ENCODE assay signal across 28 mouse cellular contexts in genomic region chr8:118381641-118382040, GRCm38 (mm10).
"Had no signal": no experiment of that assay in that cellular context is flagged by ENCODE, and none has a peak within 500 bp of the region (broad histone marks: within the 10 kb centered on the region; RNA-seq: fewer than 3 reads in every experiment).

No protein-coding gene starts in this region.

- H3K9ac ChIP-seq: embryonic facial prominence, embryonic 12.5 days; embryonic facial prominence, embryonic 13.5 days; embryonic facial prominence, embryonic 15.5 days; forebrain, embryonic 12.5 days; forebrain, embryonic 13.5 days; forebrain, embryonic 15.5 days; forebrain, postnatal 0 days had no signal

- DNase-seq: cerebellum, adult 8-10 months; cerebellum, adult 9-10 months; cerebellum, adult 9-11 months; cerebellum, postnatal 10 days; cerebellum, postnatal 14 days; cerebellum, postnatal 25 days; cerebellum, postnatal 36 days; embryo, embryonic 11 days; forebrain, postnatal 0 days; gastrocnemius, adult 2 months; gastrocnemius, postnatal 10 days; gastrocnemius, postnatal 14 days; gastrocnemius, postnatal 25 days; gastrocnemius, postnatal 36 days; heart, adult 18-20 months; heart, adult 2 months had no signal

- H3K4me3 ChIP-seq: embryonic facial prominence, embryonic 10.5 days; embryonic facial prominence, embryonic 12.5 days; embryonic facial prominence, embryonic 13.5 days; embryonic facial prominence, embryonic 15.5 days; erythroblast, embryonic 14.5 days; forebrain, embryonic 10.5 days; forebrain, embryonic 12.5 days; forebrain, embryonic 13.5 days; forebrain, embryonic 15.5 days; gastrocnemius, adult 2 months; heart, adult 2 months; heart, embryonic 10.5 days had no signal

- H3K36me3 ChIP-seq: embryonic facial prominence, embryonic 10.5 days; embryonic facial prominence, embryonic 12.5 days; embryonic facial prominence, embryonic 13.5 days; embryonic facial prominence, embryonic 15.5 days; forebrain, embryonic 10.5 days; forebrain, embryonic 12.5 days; forebrain, embryonic 15.5 days; heart, embryonic 10.5 days had no signal

- H3K27me3 ChIP-seq: embryonic facial prominence, embryonic 12.5 days; embryonic facial prominence, embryonic 13.5 days; embryonic facial prominence, embryonic 15.5 days; forebrain, embryonic 12.5 days; forebrain, embryonic 13.5 days; forebrain, embryonic 15.5 days had no signal

- H3K27ac ChIP-seq: embryonic facial prominence, embryonic 10.5 days; embryonic facial prominence, embryonic 12.5 days; embryonic facial prominence, embryonic 13.5 days; embryonic facial prominence, embryonic 15.5 days; forebrain, embryonic 10.5 days; forebrain, embryonic 12.5 days; forebrain, embryonic 13.5 days; forebrain, embryonic 15.5 days; heart, adult 2 months had no signal

- ATAC-seq: forebrain, embryonic 13.5 days; forebrain, embryonic 14.5 days; forebrain, embryonic 15.5 days; forebrain, embryonic 16.5 days; forebrain, postnatal 0 days had no signal

- H3K9me3 ChIP-seq: embryonic facial prominence, embryonic 10.5 days; embryonic facial prominence, embryonic 12.5 days; embryonic facial prominence, embryonic 13.5 days; embryonic facial prominence, embryonic 15.5 days; forebrain, embryonic 10.5 days; forebrain, embryonic 12.5 days; forebrain, embryonic 13.5 days; forebrain, embryonic 15.5 days; heart, embryonic 10.5 days had no signal

- H3K4me2 ChIP-seq: embryonic facial prominence, embryonic 12.5 days; embryonic facial prominence, embryonic 13.5 days; embryonic facial prominence, embryonic 15.5 days; forebrain, embryonic 12.5 days; forebrain, embryonic 13.5 days; forebrain, embryonic 15.5 days had no signal
